Mouse (Mus musculus) lung, adult 2 months (tissue): ENCODE results near the gene Tlk2. TPM values are rescaled to one million over a fixed set of nuclear protein-coding genes. Genes with fewer than 3 reads are reported as not detected.

Experiments
- DNase-seq: peaks from one replicate; pipeline ENCODE4 v3.0.0; 2022
- H3K4me1 ChIP-seq: fragments of 200-500 bp; 2 replicates; pipeline ENCODE4 v1.6.1; 2011; ENCODE audit warnings: low read length; ENCODE audit not compliant: control insufficient read depth, insufficient read depth
- H3K4me3 ChIP-seq: fragments of 200-500 bp; replicated peaks from 2 replicates; pipeline ENCODE3; 2011; ENCODE audit warnings: low read depth, mild to moderate bottlenecking, control low read depth, low read length; ENCODE audit errors: extremely low read depth
- CTCF ChIP-seq: fragments of 200-500 bp; IDR thresholded peaks from 2 replicates; pipeline ENCODE4 v1.5.1; 2011; ENCODE audit warnings: mild to moderate bottlenecking, low read length, control low read depth; ENCODE audit not compliant: insufficient read depth
- POLR2A ChIP-seq: fragments of 200-500 bp; IDR thresholded peaks from 2 replicates; pipeline ENCODE4 v1.6.1; 2011; ENCODE audit warnings: low read depth, mild to moderate bottlenecking, control low read depth, low read length, borderline replicate concordance; ENCODE audit errors: extremely low read depth
- WGBS: fragments of 180-500 bp; shearing (Covaris S2); methylation state at CpG from one replicate; pipeline ENCODE4 v1.1.7; 2018; 5-methylcytosine and 5-hydroxymethylcytosine counted together
- polyA plus RNA-seq: library from polyadenylated mRNA; depleted of rRNA; stranded (reverse); fragments of >200 nt; gene quantifications from 2 replicates; pipeline ENCODE4 v1.2.3, GENCODE M21; 2012

Tlk2 gene
- polyA plus RNA-seq, 1 experiment: 13.5 TPM

DNA sequence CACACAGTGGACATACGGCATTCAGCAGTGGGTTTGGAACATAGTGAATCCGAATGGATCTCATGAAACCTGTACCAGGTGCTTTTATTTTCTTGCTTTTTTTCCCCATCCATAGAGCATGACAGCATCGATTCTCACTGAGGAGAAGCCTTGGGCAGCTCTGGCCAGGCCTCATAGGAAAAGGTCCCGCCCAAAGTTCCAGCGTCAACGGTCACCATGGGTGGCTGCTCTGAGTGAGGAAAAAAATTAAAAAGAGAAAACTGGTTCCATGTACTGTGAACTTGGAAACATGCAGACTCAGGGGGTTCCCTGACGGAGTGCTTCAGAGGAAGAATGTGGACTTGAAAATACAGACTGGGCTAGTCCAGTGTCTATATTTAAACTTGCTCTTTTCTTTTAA, 102.7 kb downstream of the Tlk2 start:
- WGBS: 68% methylated on average over 7 of the region's 7 CpGs
- TF ChIP-seq POLR2A (no peak), CTCF (no peak)
- no peak for DNase-seq
- H3K4me3 ChIP-seq: no peak overlapping the region
- H3K4me1 ChIP-seq: peaks cover 14% of the 10 kb centered on the region

DNA sequence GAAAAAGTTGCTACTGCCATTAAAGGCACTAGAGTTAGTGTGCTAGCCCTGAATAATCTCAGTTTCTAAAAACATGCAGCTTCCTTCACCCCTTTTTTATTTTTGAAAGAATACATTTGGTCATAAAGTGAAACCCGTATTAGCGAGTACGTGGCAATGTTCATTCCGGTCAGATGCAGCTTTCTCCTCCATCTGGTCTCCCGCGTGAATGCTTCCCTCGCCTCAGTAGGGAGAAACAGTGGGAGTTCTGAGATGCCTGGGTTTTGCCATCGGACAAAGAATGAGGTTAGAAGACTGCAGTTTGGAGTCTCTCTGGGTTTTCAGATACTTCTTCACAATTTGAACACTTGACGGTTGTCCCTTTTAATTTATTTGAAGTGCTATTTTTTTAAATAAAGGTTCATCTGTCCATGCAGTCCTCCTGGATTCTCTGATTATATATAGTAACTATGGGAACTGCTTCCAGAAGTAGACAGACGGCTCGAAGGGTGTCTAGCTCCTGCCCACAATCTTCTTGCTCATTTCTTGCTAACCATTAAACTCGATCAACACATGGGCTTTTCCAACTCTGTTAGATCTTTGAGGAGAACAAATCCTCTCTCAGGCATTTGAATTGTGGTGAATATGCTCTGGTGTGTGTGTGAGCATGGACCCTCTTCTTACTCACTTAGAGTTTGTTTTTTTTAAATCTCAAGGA, 103.3 kb downstream of the Tlk2 start:
- DNase-seq: no peak
- no peak overlapping the region for H3K4me3 ChIP-seq
- TF ChIP-seq CTCF (no peak), POLR2A (no peak)
- H3K4me1 ChIP-seq: peaks cover 14% of the 10 kb centered on the region
- 81% methylated on average over 12 of the region's 12 CpGs for WGBS

DNA sequence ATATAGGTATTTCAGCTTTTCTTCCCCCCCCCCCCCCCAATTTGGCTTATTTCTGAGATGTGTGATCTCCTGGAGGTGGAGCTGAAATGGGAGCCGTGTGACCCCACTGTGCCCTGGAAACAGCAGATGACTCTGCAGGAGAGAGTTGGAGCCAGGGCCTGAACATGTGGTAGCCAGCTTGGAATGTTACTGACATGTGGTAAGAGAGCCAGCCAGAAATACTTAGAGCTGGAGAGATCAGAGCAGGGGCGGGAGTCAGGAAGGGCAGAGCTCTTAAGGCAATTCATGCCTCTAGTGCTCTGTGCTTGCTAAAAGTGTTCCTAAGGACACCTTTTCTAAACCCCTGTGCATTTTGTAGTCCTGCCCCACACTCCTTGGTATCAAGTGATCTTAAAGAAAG, 103.9 kb downstream of the Tlk2 start:
- TF ChIP-seq POLR2A (no peak), CTCF (no peak)
- 41% methylated on average over 2 of the region's 2 CpGs for WGBS
- no peak for DNase-seq
- H3K4me3 ChIP-seq: no peak overlapping the region
- peaks cover 14% of the 10 kb centered on the region for H3K4me1 ChIP-seq

DNA sequence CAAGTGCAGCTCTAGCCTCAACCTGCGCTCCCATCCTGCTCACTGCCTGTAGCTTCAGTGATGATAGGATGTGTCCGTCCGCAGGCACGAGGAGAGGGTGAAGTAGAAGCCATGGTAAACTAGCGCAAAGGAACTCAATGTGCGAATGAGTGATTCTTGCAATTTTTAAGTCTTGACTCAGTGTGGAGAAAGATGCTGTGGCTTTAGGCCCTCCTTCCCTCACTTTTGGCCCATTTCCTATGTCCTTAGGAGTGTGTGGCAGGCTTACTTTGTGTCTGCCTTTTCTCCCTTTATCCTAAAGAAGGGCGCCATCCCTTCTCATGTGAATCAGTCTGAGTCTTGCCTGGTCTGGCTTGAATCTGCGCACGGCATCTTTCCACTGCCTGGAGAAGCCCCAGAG, 104.4 kb downstream of the Tlk2 start:
- no peak for DNase-seq
- Histone ChIP-seq H3K4me1 (peaks cover 14% of the 10 kb centered on the region), H3K4me3 (no peak overlapping the region)
- no peak for TF ChIP-seq POLR2A
- no peak for TF ChIP-seq CTCF
- 81% methylated on average over 9 of the region's 9 CpGs for WGBS

DNA sequence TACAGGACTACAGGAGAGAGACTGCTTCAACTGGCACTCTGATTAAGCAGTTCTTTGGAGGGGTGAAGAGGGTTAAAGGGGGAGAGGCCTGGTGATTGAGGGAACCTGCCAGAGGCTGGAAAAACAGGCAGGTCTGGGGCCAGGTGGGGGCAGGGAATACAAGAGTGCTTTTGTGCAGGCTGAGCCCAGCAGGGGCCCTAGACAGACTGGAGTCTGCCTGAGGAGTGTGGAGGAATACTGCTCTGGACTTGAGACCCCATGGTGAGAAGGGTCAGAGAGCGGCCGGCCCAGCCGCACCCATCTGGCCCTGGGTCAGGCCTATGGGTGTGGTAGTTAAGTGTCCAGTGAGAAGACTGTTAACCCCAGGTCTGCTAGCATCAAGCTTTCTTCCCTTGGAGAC, 107.1 kb downstream of the Tlk2 start:
- no peak for TF ChIP-seq CTCF
- no peak for TF ChIP-seq POLR2A
- H3K4me3 ChIP-seq: no peak overlapping the region
- peaks cover 18% of the 10 kb centered on the region for H3K4me1 ChIP-seq
- no peak for DNase-seq
- 51% methylated on average over 3 of the region's 3 CpGs for WGBS

DNA sequence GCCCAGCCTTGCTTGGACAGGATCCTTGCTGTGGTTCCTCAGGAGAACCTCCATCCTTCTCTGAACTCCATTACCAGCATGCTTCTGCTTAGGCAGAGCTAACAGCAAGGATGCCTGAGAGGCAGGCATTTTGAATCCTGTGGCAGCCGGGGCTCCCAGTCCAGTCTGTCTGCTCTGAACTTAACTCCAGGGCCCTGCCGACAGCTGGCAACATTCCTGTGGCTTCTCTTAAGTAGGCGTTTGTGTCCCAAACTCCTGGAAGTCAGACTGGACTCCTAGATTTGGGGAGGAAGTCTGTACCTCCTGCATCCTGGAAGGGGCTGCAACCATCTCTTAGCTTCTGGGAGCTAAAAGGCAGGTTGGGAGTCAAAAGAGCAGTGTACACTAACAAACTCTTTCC, 110.8 kb downstream of the Tlk2 start:
- Histone ChIP-seq H3K4me3 (no peak overlapping the region), H3K4me1 (peaks cover 16% of the 10 kb centered on the region)
- DNase-seq: no peak
- 49% methylated on average over 3 of the region's 3 CpGs for WGBS
- no peak for TF ChIP-seq POLR2A
- TF ChIP-seq CTCF: no peak

DNA sequence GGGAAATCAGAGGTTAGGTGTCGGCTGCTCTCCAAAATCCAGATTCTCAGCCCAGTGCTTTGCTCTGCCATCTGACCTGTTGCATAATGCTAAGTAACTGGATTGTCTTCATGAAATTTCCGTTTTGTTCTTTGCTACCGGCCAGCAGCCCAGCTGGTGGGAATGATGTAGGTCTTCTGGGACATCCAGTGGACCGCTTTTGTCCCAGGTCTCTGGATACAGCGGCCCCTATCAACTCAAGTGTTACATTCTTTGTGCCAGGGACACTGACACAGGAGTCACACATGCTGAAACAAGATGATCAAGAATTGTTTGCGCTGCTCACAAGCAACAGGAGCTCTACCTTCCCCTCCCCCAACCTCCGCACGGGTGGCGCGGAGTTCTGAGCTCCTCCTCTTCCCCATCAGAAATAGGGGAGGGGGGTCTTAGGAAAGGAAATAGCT, 113.1 kb downstream of the Tlk2 start:
- no peak overlapping the region for H3K4me3 ChIP-seq
- 13% methylated on average over 10 of the region's 10 CpGs for WGBS
- DNase-seq: peak; percentile 37
- H3K4me1 ChIP-seq: peaks cover 11% of the 10 kb centered on the region
- no peak for TF ChIP-seq CTCF
- TF ChIP-seq POLR2A: no peak

DNA sequence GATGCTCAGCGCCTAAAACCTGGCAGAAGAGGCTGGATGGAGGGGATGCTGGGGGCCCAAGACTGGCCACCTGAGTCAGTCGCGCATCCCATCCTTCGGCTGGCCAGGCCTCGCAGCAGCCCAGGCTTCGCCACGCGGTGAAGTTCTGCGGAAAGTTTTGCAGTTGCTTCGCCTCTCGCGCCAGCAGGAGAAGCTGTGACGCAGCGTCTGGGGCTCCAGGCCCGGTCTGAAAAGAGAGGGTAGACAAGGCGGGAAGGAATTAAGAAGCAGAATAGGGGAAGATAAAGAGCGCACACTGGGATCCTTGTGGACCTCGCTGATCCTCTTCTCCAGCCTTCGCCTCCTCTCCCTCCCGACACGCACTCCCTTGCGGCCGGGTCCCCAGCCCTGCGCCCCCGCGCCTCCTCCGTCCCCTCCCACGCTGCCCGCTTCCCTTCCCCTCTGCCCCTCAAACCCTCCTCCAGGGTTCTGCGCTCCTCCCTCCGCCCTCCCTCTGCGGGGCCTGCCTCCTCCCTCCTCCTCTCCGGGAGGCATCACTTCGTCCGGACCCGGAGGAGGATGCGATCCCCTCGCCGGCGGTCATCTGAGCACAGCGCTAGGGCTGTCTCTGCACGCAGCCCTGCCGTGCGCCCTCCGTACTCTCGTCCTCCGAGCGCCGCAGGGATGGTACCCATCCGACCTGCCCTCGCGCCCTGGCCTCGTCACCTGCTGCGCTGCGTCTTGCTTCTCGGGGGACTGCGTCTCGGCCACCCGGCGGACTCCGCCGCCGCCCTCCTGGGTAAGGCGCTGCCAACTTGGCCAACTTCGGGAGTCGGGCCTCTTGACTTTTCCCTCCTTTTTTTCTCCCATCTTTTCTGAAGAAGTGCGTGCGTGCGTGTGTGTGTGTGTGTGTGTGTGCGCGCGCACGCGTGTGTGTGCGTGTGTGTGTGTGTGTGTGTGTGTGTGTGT, 113.8 kb downstream of the Tlk2 start, which contains the start of gene Mrc2:
Gene Mrc2, plus strand, starts transcription at position 520 of the 948 bp plus-strand sequence.
- H3K4me1 ChIP-seq: peaks cover 11% of the 10 kb centered on the region
- WGBS: under 1% methylated on average over 72 of the region's 75 CpGs
- no peak for TF ChIP-seq CTCF
- peak; percentile 63; the same call in 1 of the 2 replicates for TF ChIP-seq POLR2A
- peak; percentile 68 for DNase-seq
- H3K4me3 ChIP-seq: peak within 1 kb of the TSS; percentile 83

DNA sequence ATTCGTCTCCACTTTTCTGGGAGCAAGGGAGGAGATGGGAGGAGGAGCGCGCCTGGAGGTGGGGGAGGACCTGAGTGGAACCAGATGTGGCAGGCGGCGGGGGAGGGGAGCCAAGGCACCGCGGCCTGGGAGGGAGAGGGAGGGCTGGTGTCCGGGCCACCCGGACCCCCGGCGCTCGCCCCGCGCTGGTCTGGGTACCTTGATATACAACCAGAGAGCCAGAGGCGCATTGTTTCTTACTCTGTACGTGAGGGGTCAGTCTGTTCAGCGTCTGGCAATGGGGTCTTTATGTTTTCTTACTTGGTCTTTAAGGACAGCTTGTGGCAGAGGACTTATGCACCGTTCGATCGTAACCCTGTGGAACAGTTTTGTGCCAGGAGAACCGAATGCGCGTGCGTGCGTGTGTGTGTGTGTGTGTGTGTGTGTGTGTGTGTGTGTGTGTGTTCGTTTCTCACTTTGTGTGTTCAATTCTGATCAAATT, 114.5 kb downstream of the Tlk2 start:
- no peak for TF ChIP-seq CTCF
- TF ChIP-seq POLR2A: no peak
- Histone ChIP-seq H3K4me3 (peak overlapping the region; percentile 83), H3K4me1 (peaks cover 11% of the 10 kb centered on the region)
- peak; percentile 47 for DNase-seq
- 12% methylated on average over 24 of the region's 26 CpGs for WGBS

DNA sequence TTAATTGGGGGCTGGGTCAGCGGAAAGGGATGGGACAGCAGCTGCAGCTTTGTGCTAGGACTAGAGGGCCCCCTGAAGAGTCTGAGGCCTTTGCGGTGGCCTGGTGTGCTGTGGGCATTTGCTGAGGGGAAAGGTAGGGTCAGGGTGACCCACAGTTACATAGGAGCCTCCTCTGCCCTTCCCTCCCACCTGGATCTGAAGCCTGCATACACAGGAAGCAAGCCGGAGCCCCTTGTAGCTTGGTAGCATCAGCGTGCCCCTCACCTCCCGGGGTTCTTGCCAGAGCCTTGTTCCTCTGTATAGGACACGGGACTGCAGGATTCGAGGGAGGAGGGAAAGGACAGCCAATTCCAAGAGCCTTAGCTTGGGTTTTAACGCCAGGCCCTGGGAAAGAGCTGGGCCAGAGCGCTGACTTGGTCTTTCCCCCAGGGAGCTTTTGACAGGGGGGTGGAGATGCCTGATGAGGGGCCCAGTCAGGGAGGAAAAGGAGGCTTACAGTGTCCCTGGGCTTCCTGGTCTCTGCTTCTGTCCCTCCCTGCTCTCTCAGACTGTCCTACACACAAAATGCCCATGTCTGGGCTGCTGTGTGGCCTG, 115.4 kb downstream of the Tlk2 start:
- WGBS: 41% methylated on average over 9 of the region's 9 CpGs
- Histone ChIP-seq H3K4me3 (peak overlapping the region; percentile 6), H3K4me1 (peaks cover 9% of the 10 kb centered on the region)
- DNase-seq: no peak
- no peak for TF ChIP-seq CTCF
- no peak for TF ChIP-seq POLR2A
